ENCODE assay signal across 8 mouse cellular contexts in genomic region chr1:131086907-131087306, GRCm38 (mm10). TPM values are rescaled to one million over a fixed set of nuclear protein-coding genes. Genes with fewer than 3 reads are reported as not detected.
A peak's percentile ranks its signal among the peaks of the same experiment; 100 is the strongest.
DNase-seq lines count a peak whose midpoint lies in the region; ATAC-seq and TF ChIP-seq lines count a peak whose summit lies in the region.

No protein-coding gene starts in this region.

- intact Hi-C loops in heart, postnatal 14 days (cut with DNase I): no loop called here

- no peak for TF ChIP-seq POLR2A in bone marrow, adult 2 months (IDR thresholded peaks at IDR 0.05; ENCODE audit: borderline replicate concordance, control insufficient read depth, low read depth, low read length)

- no peak for TF ChIP-seq CTCF in bone marrow, adult 2 months (IDR thresholded peaks at IDR 0.05; ENCODE audit: control insufficient read depth, insufficient read depth, low read length)

- peaks cover 25% of the 10 kb centered on the region for H3K4me1 ChIP-seq in bone marrow, adult 2 months (ENCODE audit: control insufficient read depth, insufficient read depth, low read length)
- H3K4me1 ChIP-seq in lung, embryonic 15.5 days: peaks cover 97% of the 10 kb centered on the region

- no peaks in the 10 kb centered on the region for H3K9me3 ChIP-seq in lung, embryonic 15.5 days

- H3K27me3 ChIP-seq in lung, embryonic 15.5 days: no peaks in the 10 kb centered on the region

- 27% methylated on average over 7 of the region's 7 CpGs for WGBS in bone marrow, adult 2 months
- WGBS in lung, embryonic 15.5 days: 26% methylated on average over 7 of the region's 7 CpGs

- H3K4me2 ChIP-seq in lung, embryonic 15.5 days: peak overlapping the region; percentile 1; the same call in 1 of the 2 replicates

- DNase-seq in adipocyte (ENCODE audit: low spot score): peak; percentile 80
- DNase-seq in heart, postnatal 14 days: peak; percentile 61 to 69
- DNase-seq in skeletal muscle tissue, adult 2 months (ENCODE audit: low read depth, low spot score): peak; percentile 66
- no peak for DNase-seq in cerebellum, postnatal 36 days
- DNase-seq in urinary bladder, postnatal 4 days (ENCODE audit: low spot score in 2 of 2): no peak

- H3K36me3 ChIP-seq in lung, embryonic 15.5 days: no peaks in the 10 kb centered on the region

- H3K9ac ChIP-seq in lung, embryonic 15.5 days: no peak overlapping the region

- H3K27ac ChIP-seq in bone marrow, adult 2 months (ENCODE audit: control insufficient read depth, insufficient read depth, low read depth, low read length, poor library complexity): peak overlapping the region; percentile 11; the same call in 1 of the 2 replicates
- H3K27ac ChIP-seq in lung, embryonic 15.5 days: peak overlapping the region; percentile 52

- H3K4me3 ChIP-seq in bone marrow, adult 2 months (replicated peaks; ENCODE audit: control insufficient read depth, low read depth, low read length): no peak overlapping the region
- H3K4me3 ChIP-seq in lung, embryonic 15.5 days: no peak overlapping the region

- ATAC-seq in lung, embryonic 15.5 days (ENCODE audit: borderline replicate concordance, extremely low read depth, low FRiP score, low TSS enrichment): peak; percentile 62; the same call in 1 of the 2 replicates
- no peak for ATAC-seq in megakaryocyte-erythroid progenitor cell, adult 5-6 weeks (replicated peaks; ENCODE audit: low FRiP score, low TSS enrichment, poor library complexity, severe bottlenecking)

RNA-seq across cellular contexts. Expression of gene Mapkapk2, which starts 10.7 kb away (rescaled TPM):
- 22.7 and 38.1 TPM in 2 replicates for polyA plus RNA-seq in bone marrow, adult 2 months (2011; ENCODE audit: insufficient read depth, insufficient read length, low replicate concordance, missing spikeins)
- 100 to 1,000 TPM; 209 to 221 TPM for total RNA-seq in heart, postnatal 14 days (2021)
- polyA plus RNA-seq in lung, embryonic 15.5 days (2015; fragmentation: Nextera tagmentation; extraction: Ambion mirVana): 57.9 and 61.0 TPM in 2 replicates
- 43.1 and 46.2 TPM in 2 replicates for total RNA-seq in megakaryocyte-erythroid progenitor cell, adult 5-6 weeks (2014; fragmentation: Nextera tagmentation)
- 37.1 and 42.6 TPM in 2 replicates for total RNA-seq in megakaryocyte-erythroid progenitor cell, adult 5-6 weeks (2017)

RNA-seq across cellular contexts. Expression of gene Dyrk3, which starts 51.2 kb away (rescaled TPM):
- polyA plus RNA-seq in bone marrow, adult 2 months (2011; ENCODE audit: insufficient read depth, insufficient read length, low replicate concordance, missing spikeins): 7.5 and 13.4 TPM in 2 replicates
- total RNA-seq in heart, postnatal 14 days (2021): under 1 TPM; 0.37 to 0.53 TPM
- polyA plus RNA-seq in lung, embryonic 15.5 days (2015; fragmentation: Nextera tagmentation; extraction: Ambion mirVana): 3.3 and 3.7 TPM in 2 replicates
- total RNA-seq in megakaryocyte-erythroid progenitor cell, adult 5-6 weeks (2014; fragmentation: Nextera tagmentation): 18.2 and 19.6 TPM in 2 replicates
- total RNA-seq in megakaryocyte-erythroid progenitor cell, adult 5-6 weeks (2017): 20.0 and 31.3 TPM in 2 replicates

Comparison
In these comparisons a context has a peak if more than half of its experiments do, and no peak if none do; other contexts are left out.
1. DNase-seq: peak in adipocyte (single experiment), heart, postnatal 14 days (2 of 2) and skeletal muscle tissue, adult 2 months (single experiment); none in cerebellum, postnatal 36 days (0 of 2) and urinary bladder, postnatal 4 days (0 of 2).
2. RNA of gene Mapkapk2, which starts 10.7 kb away (total RNA-seq): 209 to 221 TPM in heart, postnatal 14 days; 37.1 to 46.2 TPM in megakaryocyte-erythroid progenitor cell, adult 5-6 weeks; every median in the first group is over 4 times any median in the second.
3. RNA of gene Dyrk3, which starts 51.2 kb away (total RNA-seq): 18.2 to 31.3 TPM in megakaryocyte-erythroid progenitor cell, adult 5-6 weeks; 0.37 to 0.53 TPM in heart, postnatal 14 days; every median in the first group is over 10 times any median in the second.